Mouse (Mus musculus) ovary, postnatal 10 days (tissue): ENCODE results near the gene Stat5b.
"Not testable (repeated sequence)": the region's sequence is repeated elsewhere in the genome, so short reads cannot be mapped to it uniquely, and the experiment has no call there.

Experiments
- DNase-seq: peaks from one replicate; pipeline ENCODE4 v3.0.0; 2022; ENCODE audit warnings: low spot score

Gene Stat5b

GRCm38 (mm10) chr11:100814498-100814897 lies 36.0 kb downstream of the Stat5b start:
- no peak for DNase-seq

- no peak for DNase-seq
Observed at GRCm38 (mm10) chr11:100811132-100811531, 39.4 kb downstream of the Stat5b start.

GRCm38 (mm10) chr11:100810516-100810915 lies 40.0 kb downstream of the Stat5b start:
- no peak for DNase-seq

- no peak for DNase-seq
Observed at GRCm38 (mm10) chr11:100806380-100807305, 43.9 kb downstream of the Stat5b start.

- no peak for DNase-seq
Observed at GRCm38 (mm10) chr11:100805535-100805934, 45.0 kb downstream of the Stat5b start.

- no peak for DNase-seq
Observed at GRCm38 (mm10) chr11:100804409-100804808, 46.1 kb downstream of the Stat5b start.

- DNase-seq, result no peak
Observed at GRCm38 (mm10) chr11:100799426-100799825, 51.1 kb downstream of the Stat5b start.

- no peak for DNase-seq
Observed at GRCm38 (mm10) chr11:100796585-100796984, 53.9 kb downstream of the Stat5b start.

GRCm38 (mm10) chr11:100795386-100795785 lies 55.1 kb downstream of the Stat5b start:
- DNase-seq, result no peak

- DNase-seq, result no peak
Observed at GRCm38 (mm10) chr11:100791457-100792049, 59.0 kb downstream of the Stat5b start.

- not testable (repeated sequence) for DNase-seq
Observed at GRCm38 (mm10) chr11:100790644-100791043, 59.9 kb downstream of the Stat5b start.

- no peak for DNase-seq
Observed at GRCm38 (mm10) chr11:100789702-100790101, 60.8 kb downstream of the Stat5b start.

- no peak for DNase-seq
Observed at GRCm38 (mm10) chr11:100785774-100786173, 64.8 kb downstream of the Stat5b start.

GRCm38 (mm10) chr11:100784286-100784685 lies 66.2 kb downstream of the Stat5b start:
- DNase-seq, result no peak

- no peak for DNase-seq
Observed at GRCm38 (mm10) chr11:100782568-100782967, 68.0 kb downstream of the Stat5b start.

GRCm38 (mm10) chr11:100781763-100782475 lies 68.6 kb downstream of the Stat5b start:
- no peak for DNase-seq

GRCm38 (mm10) chr11:100780247-100780646 lies 70.3 kb downstream of the Stat5b start:
- no peak for DNase-seq

- no peak for DNase-seq
Observed at GRCm38 (mm10) chr11:100778069-100778468, 72.5 kb downstream of the Stat5b start.

GRCm38 (mm10) chr11:100775921-100776320 lies 74.6 kb downstream of the Stat5b start:
- no peak for DNase-seq

- no peak for DNase-seq
Observed at GRCm38 (mm10) chr11:100774261-100774660, 76.3 kb downstream of the Stat5b start.

- DNase-seq, result peak; percentile 52
Observed at GRCm38 (mm10) chr11:100770646-100771408, 79.7 kb downstream of the Stat5b start, which contains the start of gene Ghdc. Gene Ghdc (minus strand): TSS chr11:100770957.

GRCm38 (mm10) chr11:100769980-100770379 lies 80.5 kb downstream of the Stat5b start:
- DNase-seq, result no peak
